Mouse (Mus musculus) liver, embryonic 14.5 days (tissue): ENCODE measurements around the gene Pwwp2a.

Experiments
- CTCF ChIP-seq: IDR thresholded peaks from 2 replicates; pipeline ENCODE4 v1.5.1; 2016; ENCODE audit warnings: antibody characterized with exemption, low read depth, control low read depth
- EP300 ChIP-seq: IDR thresholded peaks from 2 replicates; pipeline ENCODE4 v1.6.1; 2016; ENCODE audit warnings: antibody characterized with exemption, low read depth

GRCm38 (mm10) chr11:43728737-43729301, 47.0 kb downstream of the Pwwp2a start:
- TF ChIP-seq EP300 = no peak
- no peak for TF ChIP-seq CTCF
